Mouse (Mus musculus) B cell, adult 62 days (primary cell): ENCODE results near the gene Gstp2. TPM values are rescaled to one million over a fixed set of nuclear protein-coding genes. Genes with fewer than 3 reads are reported as not detected.

ENCODE experiments used
- total RNA-seq: library from RNA; stranded (reverse); gene quantifications from 4 replicates; pipeline ENCODE4 v1.2.4, GENCODE M21; 2023

Gene Gstp2
- total RNA-seq, result 8.8 to 22.4 TPM (median 15.9 TPM) in 4 replicates

DNA sequence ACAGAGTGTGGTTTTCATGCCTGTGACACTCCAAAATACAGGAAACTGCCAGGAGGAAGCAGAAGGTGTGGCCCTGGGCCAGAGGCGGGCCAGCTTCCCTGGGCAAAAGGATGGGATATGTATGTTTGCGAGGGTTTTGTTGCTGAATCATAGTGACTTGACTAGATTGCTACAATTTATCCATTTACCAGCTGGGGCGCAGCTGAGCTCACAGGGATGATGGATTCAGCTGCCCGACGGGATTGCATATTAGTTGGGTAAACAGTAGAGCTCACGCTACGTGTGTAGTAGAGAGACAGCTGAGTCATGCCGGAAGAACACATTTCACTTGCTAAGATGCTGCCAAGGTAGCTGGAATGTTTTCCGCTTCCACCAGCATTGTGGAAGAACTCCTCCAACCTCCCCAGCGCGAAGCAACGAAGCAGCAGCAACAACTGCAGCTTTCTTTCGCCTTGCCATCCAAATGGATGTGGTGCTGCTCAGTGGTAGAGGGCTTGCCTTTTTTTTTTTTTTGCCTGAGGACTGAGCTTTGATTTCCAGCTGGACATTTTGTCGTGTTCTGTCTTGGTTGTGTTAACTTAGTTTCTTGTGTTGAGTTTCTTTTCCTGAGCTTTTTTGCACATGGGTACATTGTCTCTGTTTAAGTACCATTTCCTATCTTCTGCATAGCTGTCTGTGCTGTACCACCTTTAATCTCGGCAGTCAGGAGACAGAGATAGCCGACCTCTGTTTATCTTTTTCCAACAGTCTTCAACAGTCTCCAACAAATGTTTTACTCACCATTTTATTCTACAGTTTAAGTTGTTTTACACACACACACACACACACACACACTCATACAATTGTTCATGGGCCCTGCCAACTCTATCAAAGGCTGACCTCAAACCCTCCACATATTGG lies at the start of gene Gstp2:
Gstp2 (minus strand) TSS at position 58 of the 900 bp plus-strand sequence.

GRCm38 (mm10) chr19:4081394-4081793 lies 35.6 kb upstream of the Gstp2 start, which contains the start of gene Cabp2:
Cabp2 (plus strand) TSS chr19:4081578.

GRCm38 (mm10) chr19:4059069-4059740 lies 13.4 kb upstream of the Gstp2 start, which contains the start of gene Gstp3:
Gstp3 (minus strand) TSS chr19:4059569.

DNA sequence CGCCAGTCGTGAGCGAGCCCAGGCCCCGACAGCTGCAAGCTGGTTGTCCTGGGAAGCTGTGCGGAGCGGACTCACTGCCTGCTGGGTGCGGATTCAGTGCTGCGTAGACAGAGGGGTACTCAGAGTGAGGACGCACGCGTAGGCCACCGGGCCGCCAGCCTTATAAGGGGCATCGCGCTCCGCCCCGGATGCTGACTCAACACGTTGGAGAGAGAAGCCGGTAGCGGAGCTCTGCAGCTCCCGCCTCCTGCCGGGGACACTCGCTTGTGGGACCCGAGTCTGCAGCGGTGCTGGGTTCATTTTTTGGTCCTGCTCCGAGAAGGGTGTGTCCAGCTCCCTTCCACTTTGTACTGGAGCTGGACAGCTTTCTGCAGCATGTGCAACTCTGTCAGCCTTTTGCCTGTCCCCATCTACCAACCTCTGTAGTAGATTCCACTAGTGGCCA lies 8.0 kb downstream of the Gstp2 start, which contains the start of gene Gstp1:
Gstp1 (minus strand) TSS at position 198 of the 445 bp plus-strand sequence.

GRCm38 (mm10) chr19:4012432-4013022 lies 33.3 kb downstream of the Gstp2 start, which contains the start of gene Ndufv1:
Ndufv1 (minus strand) TSS chr19:4012806.

DNA sequence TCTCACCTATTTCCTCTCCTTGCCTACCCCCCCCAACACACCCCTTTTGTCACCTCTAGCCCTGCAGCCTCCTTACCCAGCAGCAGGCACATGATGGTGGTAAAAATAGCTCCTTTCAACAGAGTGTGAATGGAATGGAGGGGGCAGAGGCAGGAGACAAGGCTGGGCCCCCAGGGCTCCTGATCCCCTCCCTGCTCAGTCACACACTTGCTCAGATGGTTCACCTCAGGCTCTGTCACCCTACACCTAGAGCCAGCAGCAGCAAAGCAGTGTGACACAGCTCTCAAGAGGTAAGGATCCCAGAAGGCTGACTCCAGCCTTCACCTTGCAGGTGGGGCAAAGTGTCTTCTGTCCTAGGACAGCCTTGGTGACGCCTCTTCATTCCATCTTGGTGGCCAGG lies 42.7 kb downstream of the Gstp2 start, which contains the start of gene Doc2g:
Doc2g (plus strand) TSS at position 202 of the 400 bp plus-strand sequence.

DNA sequence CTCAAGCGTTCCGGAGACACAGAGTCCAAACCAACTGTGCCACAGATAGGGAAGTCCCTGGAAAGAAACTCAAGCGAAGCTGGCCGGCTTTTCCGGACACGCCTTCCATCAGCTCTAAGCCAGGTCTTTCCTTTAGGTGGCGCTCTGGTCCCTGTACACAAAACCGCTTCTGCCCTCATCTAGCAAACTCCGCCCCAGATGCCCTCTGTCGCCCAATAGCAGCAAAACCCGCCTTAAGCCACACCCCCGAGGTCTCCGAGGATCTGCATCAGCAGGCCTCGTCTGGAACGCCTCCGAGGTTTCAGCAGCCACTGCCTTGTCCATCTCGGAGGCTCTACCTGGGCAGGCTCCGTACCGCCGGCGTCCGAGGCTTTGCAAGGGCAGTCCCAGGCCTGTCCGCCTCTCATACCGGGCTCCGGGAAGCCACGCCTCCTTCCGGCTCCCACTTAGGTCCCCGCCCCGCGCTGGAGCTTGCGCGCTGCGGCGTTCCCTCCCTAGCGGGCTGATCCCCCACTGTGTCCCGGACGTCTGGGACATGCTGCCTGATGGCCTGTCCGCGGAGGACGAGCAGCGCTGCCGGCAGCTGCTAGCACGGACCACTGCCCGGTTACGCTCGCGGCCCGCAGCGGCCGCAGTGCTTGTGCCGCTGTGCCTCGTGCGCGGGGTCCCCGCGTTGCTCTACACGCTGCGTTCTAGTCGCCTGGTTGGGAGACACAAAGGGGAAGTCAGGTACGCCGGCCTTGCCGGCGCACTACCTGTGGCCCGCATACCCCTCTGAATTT lies 45.5 kb downstream of the Gstp2 start, which contains the start of the genes Nudt8 and Gm49405:
Nudt8 (plus strand) TSS at position 462 of the 782 bp plus-strand sequence.
Gm49405 (plus strand) TSS at position 508 of the 782 bp plus-strand sequence.

DNA sequence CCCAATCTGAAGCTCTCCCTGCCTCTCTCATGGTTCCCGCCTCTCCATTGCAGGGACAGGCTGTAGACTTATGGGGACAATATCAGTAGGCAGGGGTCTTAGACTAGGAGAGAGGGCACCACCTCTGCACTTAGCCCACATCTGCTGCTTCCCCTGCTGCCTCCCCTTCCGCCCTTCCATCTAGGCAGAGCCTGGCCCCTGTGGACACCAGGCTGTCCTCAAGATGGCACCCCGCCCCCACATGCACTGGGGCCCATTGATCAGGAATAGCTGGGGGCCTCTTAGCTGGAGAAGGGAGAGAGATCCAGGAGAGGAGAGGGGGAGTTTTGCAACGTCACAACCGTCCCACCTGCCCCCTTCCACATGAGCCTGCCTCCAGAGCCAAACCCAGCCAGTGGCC lies 53.4 kb downstream of the Gstp2 start, which contains the start of gene Tbx10:
Tbx10 (plus strand) TSS at position 337 of the 400 bp plus-strand sequence.

Other genes starting within 250 kb of the Gstp2 start
- gene Chka, start 194.2 kb downstream of the Gstp2 start, total RNA-seq, result 65.0 to 81.7 TPM (median 68.1 TPM) in 4 replicates
- 141 to 154 TPM (median 146 TPM) in 4 replicates for gene Tcirg1, start 138.9 kb downstream of the Gstp2 start, total RNA-seq
- gene Ndufs8, start 133.2 kb downstream of the Gstp2 start, total RNA-seq, result 73.8 to 87.1 TPM (median 81.3 TPM) in 4 replicates
- gene Aldh3b1, start 116.2 kb downstream of the Gstp2 start, total RNA-seq, result 7.6 to 9.4 TPM (median 8.4 TPM) in 4 replicates
- gene Unc93b1, start 110.8 kb downstream of the Gstp2 start, total RNA-seq, result 533 to 593 TPM (median 563 TPM) in 4 replicates
- gene Aldh3b3, start 87.4 kb downstream of the Gstp2 start, total RNA-seq, result 0.15 TPM in 1 of 4 replicates, not detected in the others
- gene Aldh3b2, start 73.7 kb downstream of the Gstp2 start, total RNA-seq, result 0.26 to 0.36 TPM in 2 of 4 replicates, not detected in the others
- gene Acy3, start 59.5 kb downstream of the Gstp2 start, total RNA-seq, result not detected in 4 replicates
- not detected in 4 replicates for gene Tbx10, start 53.3 kb downstream of the Gstp2 start, total RNA-seq
- gene Nudt8, start 45.4 kb downstream of the Gstp2 start, total RNA-seq, result 16.1 to 21.0 TPM (median 19.8 TPM) in 4 replicates
- gene Gm49405, start 45.4 kb downstream of the Gstp2 start, total RNA-seq, result 3.1 to 6.8 TPM (median 4.0 TPM) in 4 replicates
- 7.1 to 12.1 TPM (median 10.4 TPM) in 4 replicates for gene Doc2g, start 42.7 kb downstream of the Gstp2 start, total RNA-seq
- 73.3 to 94.8 TPM (median 89.7 TPM) in 4 replicates for gene Ndufv1, start 33.2 kb downstream of the Gstp2 start, total RNA-seq
- gene Gstp1, start 8.0 kb downstream of the Gstp2 start, total RNA-seq, result 137 to 169 TPM (median 145 TPM) in 4 replicates
- not detected in 4 replicates for gene Gstp3, start 13.5 kb upstream of the Gstp2 start, total RNA-seq
- gene Cabp2, start 35.6 kb upstream of the Gstp2 start, total RNA-seq, result not detected in 4 replicates
- gene Cdk2ap2, start 51.2 kb upstream of the Gstp2 start, total RNA-seq, result 119 to 136 TPM (median 129 TPM) in 4 replicates
- 195 to 200 TPM (median 198 TPM) in 4 replicates for gene Pitpnm1, start 54.0 kb upstream of the Gstp2 start, total RNA-seq
- gene Aip, start 79.8 kb upstream of the Gstp2 start, total RNA-seq, result 95.2 to 103 TPM (median 98.9 TPM) in 4 replicates
- 0.14 to 0.31 TPM (median 0.27 TPM) in 3 of 4 replicates, not detected in the other for gene Gpr152, start 93.8 kb upstream of the Gstp2 start, total RNA-seq
- 0.88 to 1.4 TPM (median 1.2 TPM) in 4 replicates for gene Cabp4, start 98.0 kb upstream of the Gstp2 start, total RNA-seq
- gene Coro1b, start 102.6 kb upstream of the Gstp2 start, total RNA-seq, result 129 to 166 TPM (median 137 TPM) in 4 replicates
- gene Ptprcap, start 107.6 kb upstream of the Gstp2 start, total RNA-seq, result 341 to 368 TPM (median 348 TPM) in 4 replicates
- gene Rps6kb2, start 117.3 kb upstream of the Gstp2 start, total RNA-seq, result 50.3 to 55.6 TPM (median 50.9 TPM) in 4 replicates
- 93.0 to 107 TPM (median 97.9 TPM) in 4 replicates for gene Carns1, start 129.5 kb upstream of the Gstp2 start, total RNA-seq
- 255 to 266 TPM (median 262 TPM) in 4 replicates for gene Tbc1d10c, start 145.3 kb upstream of the Gstp2 start, total RNA-seq
- gene Ppp1ca, start 146.0 kb upstream of the Gstp2 start, total RNA-seq, result 377 to 398 TPM (median 383 TPM) in 4 replicates
- gene Rad9a, start 155.6 kb upstream of the Gstp2 start, total RNA-seq, result 51.5 to 59.3 TPM (median 55.6 TPM) in 4 replicates
- gene Clcf1, start 168.2 kb upstream of the Gstp2 start, total RNA-seq, result 141 to 150 TPM (median 148 TPM) in 4 replicates
- 5.9 TPM in 1 of 4 replicates, not detected in the others for gene AC109138.7, start 168.3 kb upstream of the Gstp2 start, total RNA-seq
- 206 to 223 TPM (median 211 TPM) in 4 replicates for gene Pold4, start 185.9 kb upstream of the Gstp2 start, total RNA-seq
- gene Ssh3, start 223.2 kb upstream of the Gstp2 start, total RNA-seq, result 26.5 to 33.7 TPM (median 27.9 TPM) in 4 replicates
- gene Ankrd13d, start 237.1 kb upstream of the Gstp2 start, total RNA-seq, result 26.4 to 33.1 TPM (median 28.4 TPM) in 4 replicates